Mouse (Mus musculus): ENCODE measurements around the gene Olfr523.

- TF ChIP-seq CTCF (IDR thresholded peaks at IDR 0.05; ENCODE audit: borderline replicate concordance, control insufficient read depth, extremely low read depth, insufficient read depth, low read length, poor library complexity) (no peak), POLR2A (IDR thresholded peaks at IDR 0.05; ENCODE audit: control insufficient read depth, extremely low read depth, insufficient read depth, low read length, poor library complexity) (no peak)
Measured at GRCm38 (mm10) chr7:140213841-140214240, 40.8 kb downstream of the Olfr523 start.
